Mouse (Mus musculus) CH12.LX (cell line): ENCODE data around the gene Gm10491.

Source experiments
- CTCF ChIP-seq, 2 experiments: IDR thresholded peaks in 1 of 2; conservative IDR thresholded peaks in 1 of 2; 2 replicates each; pipeline ENCODE4 v1.5.1; 2011 to 2012; ENCODE audit warnings: low read depth in 2 of 2, low read length in 2 of 2, improper control_type of control experiment in 1 of 2, inconsistent platforms in 1 of 2, mild to moderate bottlenecking in 1 of 2, moderate library complexity in 1 of 2
- EP300 ChIP-seq: IDR thresholded peaks from 2 replicates; pipeline ENCODE4 v1.6.1; 2011; ENCODE audit warnings: low read length, improper control_type of control experiment
- JUND ChIP-seq: conservative IDR thresholded peaks from 2 replicates; pipeline ENCODE4 v1.6.1; 2011; ENCODE audit warnings: low read depth, low read length, improper control_type of control experiment
- POLR2A ChIP-seq: IDR thresholded peaks from 2 replicates; pipeline ENCODE4 v1.6.1; 2011; ENCODE audit warnings: low read depth, mild to moderate bottlenecking, improper control_type of control experiment, low read length
- POLR2AphosphoS2 ChIP-seq: IDR thresholded peaks from 2 replicates; pipeline ENCODE4 v1.6.1; 2011; ENCODE audit warnings: low read depth, low read length, improper control_type of control experiment
- USF2 ChIP-seq: conservative IDR thresholded peaks from 2 replicates; pipeline ENCODE4 v1.6.1; 2011; ENCODE audit warnings: low read depth, low read length, improper control_type of control experiment
- ZC3H11A ChIP-seq: IDR thresholded peaks from 2 replicates; pipeline ENCODE4 v1.6.1; 2012; ENCODE audit warnings: low read depth, mild to moderate bottlenecking, inconsistent platforms, low read length, improper control_type of control experiment
- ZNF384 ChIP-seq: IDR thresholded peaks from 2 replicates; pipeline ENCODE4 v1.6.1; 2012; ENCODE audit warnings: low read depth, low read length, improper control_type of control experiment, inconsistent platforms

- TF ChIP-seq ZNF384: no peak
- TF ChIP-seq POLR2A: no peak
- no peak for TF ChIP-seq ZC3H11A
- no peak for TF ChIP-seq CTCF (conservative IDR thresholded peaks at IDR 0.05 in 1 of 2, IDR thresholded peaks at IDR 0.05 in 1 of 2; ENCODE audit: low read depth in 2 of 2, low read length in 2 of 2)
- TF ChIP-seq JUND: no peak
- no peak for TF ChIP-seq EP300
- no peak for TF ChIP-seq POLR2AphosphoS2
- TF ChIP-seq USF2: no peak
These were observed 43.1 kb downstream of the Gm10491 start for GRCm38 (mm10) chrX:7864551-7864950.
